ENCODE assay signal across 8 mouse cellular contexts in genomic region chr5:36464709-36465661, GRCm38 (mm10). TPM values are rescaled to one million over a fixed set of nuclear protein-coding genes. Genes with fewer than 3 reads are reported as not detected.
DNase-seq lines count a peak whose midpoint lies in the region; ATAC-seq lines count a peak whose summit lies in the region.

TSS of gene Grpel1 (plus strand) at chr5:36464998.

- H3K36me3 ChIP-seq in hindbrain, embryonic 14.5 days (replicated peaks; ENCODE audit: control insufficient read depth, insufficient read depth): peaks cover 17% of the 10 kb centered on the region

- no peaks in the 10 kb centered on the region for H3K9me3 ChIP-seq in hindbrain, embryonic 14.5 days (ENCODE audit: control insufficient read depth, low read length)

- WGBS in hindbrain, embryonic 14.5 days: under 1% methylated on average over 68 of the region's 68 CpGs

- H3K4me2 ChIP-seq in hindbrain, embryonic 14.5 days (replicated peaks): peak within 1 kb of the TSS; percentile 98

- H3K27ac ChIP-seq in hindbrain, embryonic 14.5 days: peak within 1 kb of the TSS; percentile 58

- H3K4me1 ChIP-seq in hindbrain, embryonic 14.5 days (replicated peaks; ENCODE audit: control insufficient read depth, insufficient read depth, low read length): peaks cover 17% of the 10 kb centered on the region

- peak within 1 kb of the TSS; percentile 76 for H3K9ac ChIP-seq in hindbrain, embryonic 14.5 days

- peak; percentile 100 for DNase-seq in R1 (ENCODE audit: low read depth, low spot score)
- DNase-seq in cerebellum, postnatal 25 days: peak; percentile 96 to 97
- peak; percentile 87 to 94 for DNase-seq in frontal cortex, postnatal 25 days (ENCODE audit: low spot score in 2 of 2)
- peak; percentile 99 for DNase-seq in hindbrain, embryonic 14.5 days (ENCODE audit: low spot score)
- DNase-seq in layer of hippocampus, postnatal 36 days: peak; percentile 97 to 98
- DNase-seq in lung, postnatal 36 days: peak; percentile 100
- DNase-seq in retina, postnatal 1 day: peak; percentile 100
- DNase-seq in urinary bladder, adult 18-20 months (ENCODE audit: low spot score in 2 of 2): peak; percentile 91 to 99

- ATAC-seq in hindbrain, embryonic 14.5 days (ENCODE audit: low FRiP score): peak; percentile 97

- peak within 1 kb of the TSS; percentile 70 for H3K4me3 ChIP-seq in hindbrain, embryonic 14.5 days (replicated peaks; ENCODE audit: low read length)

- no peaks in the 10 kb centered on the region for H3K27me3 ChIP-seq in hindbrain, embryonic 14.5 days (ENCODE audit: control insufficient read depth, insufficient read depth, low read length)

RNA-seq across cellular contexts. Expression of gene Grpel1, which starts in this region (rescaled TPM):
- 46.0 and 47.4 TPM in 2 replicates for polyA plus RNA-seq in hindbrain, embryonic 14.5 days (2014; fragmentation: Nextera tagmentation; extraction: Ambion mirVana)
- total RNA-seq in layer of hippocampus, postnatal 36 days (2021): 10 to 100 TPM; 21.6 to 22.8 TPM

Comparison
In these comparisons a context has a peak if more than half of its experiments do, and no peak if none do; other contexts are left out.
1. Peak in every context shown above with its lines: DNase-seq, ATAC-seq, H3K4me3 ChIP-seq and H3K27ac ChIP-seq.